Mouse (Mus musculus): ENCODE results near the gene Il12b. TPM values are rescaled to one million over a fixed set of nuclear protein-coding genes. Genes with fewer than 3 reads are reported as not detected.

Gene Il12b
- total and polyA plus RNA-seq, 3 experiments, result 0.23 TPM; not detected in 2

GRCm38 (mm10) chr11:44423261-44423660, 23.4 kb downstream of the Il12b start:
- Histone ChIP-seq H3K9ac (ENCODE audit: insufficient read depth, low read depth) (peak overlapping the region; percentile 1; the same call in 1 of the 2 replicates), H3K4me2 (ENCODE audit: insufficient read depth, low read depth, poor library complexity, severe bottlenecking) (peak overlapping the region; percentile 76), H3K27ac (ENCODE audit: insufficient read depth, low read depth) (no peak overlapping the region), H3K4me1 (ENCODE audit: control insufficient read depth in 1 of 2, insufficient read depth in 2 of 2) (peaks cover 10 to 17% of the 10 kb centered on the region in 2 experiments), H3K79me2 (replicated peaks; ENCODE audit: control insufficient read depth, extremely low read depth, insufficient read depth, poor library complexity, severe bottlenecking) (no peaks in the 10 kb centered on the region), H3K9me3 (replicated peaks; ENCODE audit: low read length) (no peaks in the 10 kb centered on the region), H3K36me3 (replicated peaks in 1 of 2; ENCODE audit: control insufficient read depth in 1 of 2, insufficient read depth in 1 of 2, low read length in 1 of 2) (no peaks in the 10 kb centered on the region), H3K4me3 (replicated peaks in 1 of 3; ENCODE audit: low read depth in 2 of 3, low read length in 2 of 3, poor library complexity in 1 of 3) (no peak overlapping the region), H3K27me3 (replicated peaks) (peaks cover 2% of the 10 kb centered on the region)
- in situ Hi-C loops (cut with MboI; ENCODE audit: low pct_ligation_motif_present, low pct_unique_long_range_greater_than_20kb, low sequenced_read_pairs), result no loop called here
- DNase-seq (ENCODE audit: extremely low read depth), result no peak
- TF ChIP-seq ZKSCAN1 (IDR thresholded peaks at IDR 0.05; ENCODE audit: borderline replicate concordance, low read depth, low read length) (no peak), ZNF384 (IDR thresholded peaks at IDR 0.05; ENCODE audit: low read depth, low read length) (no peak), ZMIZ1 (IDR thresholded peaks at IDR 0.05; ENCODE audit: low read depth, low read length) (no peak), CHD2 (IDR thresholded peaks at IDR 0.05; ENCODE audit: low read length) (no peak), UBTF (IDR thresholded peaks at IDR 0.05; ENCODE audit: low read depth, low read length) (no peak), USF1 (IDR thresholded peaks at IDR 0.05; ENCODE audit: low read depth, low read length) (no peak), MYC (IDR thresholded peaks at IDR 0.05; ENCODE audit: low read depth, low read length) (no peak), KAT2A (IDR thresholded peaks at IDR 0.05; ENCODE audit: insufficient replicate concordance, low read length) (no peak), SIN3A (IDR thresholded peaks at IDR 0.05; ENCODE audit: low read length) (no peak)
- dilution Hi-C loops (cut with MboI; ENCODE audit: extremely low pct_ligation_motif_present, extremely low pct_unique_long_range_greater_than_20kb, low sequenced_read_pairs), result no loop called here

GRCm38 (mm10) chr11:44423955-44424354, 24.1 kb downstream of the Il12b start:
- no peak overlapping the region for H3K9ac ChIP-seq (ENCODE audit: insufficient read depth, low read depth)
- in situ Hi-C loops (cut with MboI; ENCODE audit: low pct_ligation_motif_present, low pct_unique_long_range_greater_than_20kb, low sequenced_read_pairs) (no loop called here), dilution Hi-C loops (cut with MboI; ENCODE audit: extremely low pct_ligation_motif_present, extremely low pct_unique_long_range_greater_than_20kb, low sequenced_read_pairs) (no loop called here)
- peaks cover 2% of the 10 kb centered on the region for H3K27me3 ChIP-seq (replicated peaks)
- peaks cover 11 to 23% of the 10 kb centered on the region in 2 experiments for H3K4me1 ChIP-seq (ENCODE audit: control insufficient read depth in 1 of 2, insufficient read depth in 2 of 2)
- H3K79me2 ChIP-seq (replicated peaks; ENCODE audit: control insufficient read depth, extremely low read depth, insufficient read depth, poor library complexity, severe bottlenecking), result no peaks in the 10 kb centered on the region
- H3K36me3 ChIP-seq (replicated peaks in 1 of 2; ENCODE audit: control insufficient read depth in 1 of 2, insufficient read depth in 1 of 2, low read length in 1 of 2), result no peaks in the 10 kb centered on the region
- no peak for DNase-seq (ENCODE audit: extremely low read depth)
- H3K9me3 ChIP-seq (replicated peaks; ENCODE audit: low read length), result no peaks in the 10 kb centered on the region
- no peak overlapping the region for H3K4me2 ChIP-seq (ENCODE audit: insufficient read depth, low read depth, poor library complexity, severe bottlenecking)
- H3K27ac ChIP-seq (ENCODE audit: insufficient read depth, low read depth), result no peak overlapping the region
- no peak for TF ChIP-seq EP300 (IDR thresholded peaks at IDR 0.05; ENCODE audit: low read length)
- no peak for TF ChIP-seq GABPA (IDR thresholded peaks at IDR 0.05; ENCODE audit: insufficient replicate concordance, low read depth, low read length)
- no peak for TF ChIP-seq CHD1 (IDR thresholded peaks at IDR 0.05; ENCODE audit: low read depth, low read length)
- TF ChIP-seq PAX5 (IDR thresholded peaks at IDR 0.05; ENCODE audit: low read length), result no peak
- no peak for TF ChIP-seq SMC3 (IDR thresholded peaks at IDR 0.05; ENCODE audit: low read depth, low read length)
- H3K4me3 ChIP-seq (replicated peaks in 1 of 3; ENCODE audit: low read depth in 2 of 3, low read length in 2 of 3, poor library complexity in 1 of 3), result no peak overlapping the region

GRCm38 (mm10) chr11:44425006-44425405, 25.1 kb downstream of the Il12b start:
- TF ChIP-seq SMC3 (IDR thresholded peaks at IDR 0.05; ENCODE audit: low read depth, low read length) (no peak), MAFK (IDR thresholded peaks at IDR 0.05; ENCODE audit: insufficient replicate concordance, low read length) (no peak), USF2 (conservative IDR thresholded peaks at IDR 0.05; ENCODE audit: low read depth, low read length) (no peak), ZMIZ1 (IDR thresholded peaks at IDR 0.05; ENCODE audit: low read depth, low read length) (no peak), KAT2A (IDR thresholded peaks at IDR 0.05; ENCODE audit: insufficient replicate concordance, low read length) (no peak), MAZ (IDR thresholded peaks at IDR 0.05; ENCODE audit: low read depth, low read length) (no peak), NRF1 (IDR thresholded peaks at IDR 0.05; ENCODE audit: low read depth, low read length) (no peak), JUN (IDR thresholded peaks at IDR 0.05; ENCODE audit: insufficient read depth, low read depth, low read length) (no peak), SIN3A (IDR thresholded peaks at IDR 0.05; ENCODE audit: low read length) (no peak), POLR2A (IDR thresholded peaks at IDR 0.05; ENCODE audit: low read depth, low read length) (no peak), ELF1 (IDR thresholded peaks at IDR 0.05; ENCODE audit: low read depth, low read length) (no peak), EP300 (IDR thresholded peaks at IDR 0.05; ENCODE audit: low read length) (no peak), NELFE (IDR thresholded peaks at IDR 0.05; ENCODE audit: low read depth, low read length) (no peak), MAX (IDR thresholded peaks at IDR 0.05; ENCODE audit: low read length) (no peak), USF1 (IDR thresholded peaks at IDR 0.05; ENCODE audit: low read depth, low read length) (no peak), ZNF384 (IDR thresholded peaks at IDR 0.05; ENCODE audit: low read depth, low read length) (no peak), MEF2A (IDR thresholded peaks at IDR 0.05; ENCODE audit: borderline replicate concordance, low read depth, low read length) (no peak)
- Histone ChIP-seq H3K9ac (ENCODE audit: insufficient read depth, low read depth) (no peak overlapping the region), H3K27ac (ENCODE audit: insufficient read depth, low read depth) (no peak overlapping the region), H3K79me2 (replicated peaks; ENCODE audit: control insufficient read depth, extremely low read depth, insufficient read depth, poor library complexity, severe bottlenecking) (no peaks in the 10 kb centered on the region), H3K4me2 (ENCODE audit: insufficient read depth, low read depth, poor library complexity, severe bottlenecking) (no peak overlapping the region), H3K9me3 (replicated peaks; ENCODE audit: low read length) (no peaks in the 10 kb centered on the region), H3K4me3 (replicated peaks in 1 of 3; ENCODE audit: low read depth in 2 of 3, low read length in 2 of 3, poor library complexity in 1 of 3) (no peak overlapping the region), H3K4me1 (ENCODE audit: control insufficient read depth in 1 of 2, insufficient read depth in 2 of 2) (peaks cover 11 to 27% of the 10 kb centered on the region in 2 experiments), H3K27me3 (replicated peaks) (no peaks in the 10 kb centered on the region), H3K36me3 (replicated peaks in 1 of 2; ENCODE audit: control insufficient read depth in 1 of 2, insufficient read depth in 1 of 2, low read length in 1 of 2) (no peaks in the 10 kb centered on the region)
- in situ Hi-C loops (cut with MboI; ENCODE audit: low pct_ligation_motif_present, low pct_unique_long_range_greater_than_20kb, low sequenced_read_pairs), result loop anchor here (25.0 kb wide), 1 partner anchor 338 kb away; no protein-coding TSS in a partner anchor
- no peak for DNase-seq (ENCODE audit: extremely low read depth)
- dilution Hi-C loops (cut with MboI; ENCODE audit: extremely low pct_ligation_motif_present, extremely low pct_unique_long_range_greater_than_20kb, low sequenced_read_pairs), result no loop called here
